ENCODE assay signal across 8 mouse cellular contexts in genomic region chr10:71347964-71348636, GRCm38 (mm10). TPM values are rescaled to one million over a fixed set of nuclear protein-coding genes. Genes with fewer than 3 reads are reported as not detected.
A peak's percentile ranks its signal among the peaks of the same experiment; 100 is the strongest.
DNase-seq lines count a peak whose midpoint lies in the region; ATAC-seq and TF ChIP-seq lines count a peak whose summit lies in the region.

No protein-coding gene starts in this region.

- under 1% methylated on average over 48 of the region's 48 CpGs for WGBS in hindbrain, embryonic 13.5 days
- under 1% methylated on average over 47 of the region's 48 CpGs for WGBS in liver, embryonic 11.5 days

- no peaks in the 10 kb centered on the region for H3K9me3 ChIP-seq in hindbrain, embryonic 13.5 days
- H3K9me3 ChIP-seq in liver, embryonic 11.5 days (ENCODE audit: control insufficient read depth, low read length): no peaks in the 10 kb centered on the region

- peak overlapping the region; percentile 92 for H3K9ac ChIP-seq in hindbrain, embryonic 13.5 days
- H3K9ac ChIP-seq in liver, embryonic 11.5 days (ENCODE audit: low read depth, low read length): peak overlapping the region; percentile 86

- H3K4me1 ChIP-seq in bone marrow macrophage, adult 2 months (ENCODE audit: control insufficient read depth, insufficient read depth, low read length): peaks cover 26% of the 10 kb centered on the region
- peaks cover 49% of the 10 kb centered on the region for H3K4me1 ChIP-seq in hindbrain, embryonic 13.5 days (replicated peaks)
- peaks cover 30% of the 10 kb centered on the region for H3K4me1 ChIP-seq in liver, embryonic 11.5 days (replicated peaks; ENCODE audit: control insufficient read depth, insufficient read depth, low read length)

- H3K36me3 ChIP-seq in hindbrain, embryonic 13.5 days: peaks cover 8% of the 10 kb centered on the region
- peaks cover 3% of the 10 kb centered on the region; the same call in 1 of the 2 replicates for H3K36me3 ChIP-seq in liver, embryonic 11.5 days (ENCODE audit: control insufficient read depth, insufficient read depth, low read length)

- no peak for TF ChIP-seq POLR2A in bone marrow macrophage, adult 2 months (IDR thresholded peaks at IDR 0.05; ENCODE audit: borderline replicate concordance, low read depth, low read length)

- no peaks in the 10 kb centered on the region for H3K27me3 ChIP-seq in hindbrain, embryonic 13.5 days
- no peaks in the 10 kb centered on the region for H3K27me3 ChIP-seq in liver, embryonic 11.5 days (replicated peaks; ENCODE audit: control insufficient read depth, insufficient read depth, low read length)

- peak overlapping the region; percentile 73 for H3K27ac ChIP-seq in bone marrow macrophage, adult 2 months (ENCODE audit: insufficient read depth, low read depth, low read length)
- peak overlapping the region; percentile 90 for H3K27ac ChIP-seq in hindbrain, embryonic 13.5 days
- peak overlapping the region; percentile 75 for H3K27ac ChIP-seq in liver, embryonic 11.5 days (ENCODE audit: low read depth, low read length)

- no peak for TF ChIP-seq CTCF in bone marrow macrophage, adult 2 months (IDR thresholded peaks at IDR 0.05; ENCODE audit: low read depth, low read length)

- peak; percentile 39 to 69 for DNase-seq in right cerebral cortex, postnatal 10 days (ENCODE audit: low spot score in 2 of 2)
- DNase-seq in right cerebral cortex, postnatal 36 days (ENCODE audit: low spot score in 2 of 2): no peak
- DNase-seq in frontal cortex, postnatal 14 days (ENCODE audit: low spot score in 2 of 2): peak; percentile 30 to 39
- peak; percentile 75 for DNase-seq in liver, embryonic 11.5 days (ENCODE audit: low spot score)
- DNase-seq in neural tube, embryonic 10.5 days (ENCODE audit: extremely low spot score, low spot score): peak; percentile 74
- no peak for DNase-seq in cerebellum, adult 8-10 months

- peak; percentile 73 for ATAC-seq in hindbrain, embryonic 13.5 days (ENCODE audit: low FRiP score)
- ATAC-seq in liver, embryonic 11.5 days (replicated peaks; ENCODE audit: low FRiP score): peak; percentile 27

- H3K4me3 ChIP-seq in bone marrow macrophage, adult 2 months (ENCODE audit: insufficient read depth, low read length): peak overlapping the region; percentile 84
- H3K4me3 ChIP-seq in hindbrain, embryonic 13.5 days: peak overlapping the region; percentile 89
- peak overlapping the region; percentile 83 for H3K4me3 ChIP-seq in liver, embryonic 11.5 days (ENCODE audit: low read depth, low read length)

- H3K4me2 ChIP-seq in hindbrain, embryonic 13.5 days: peak overlapping the region; percentile 96
- peak overlapping the region; percentile 90 for H3K4me2 ChIP-seq in liver, embryonic 11.5 days

RNA-seq across cellular contexts. Expression of gene Ipmk, which starts 0.5 kb away (rescaled TPM):
- 18.3 and 19.0 TPM in 2 replicates for polyA plus RNA-seq in bone marrow macrophage, adult 2 months (2012; ENCODE audit: insufficient read depth, insufficient read length, missing spikeins)
- polyA plus RNA-seq in hindbrain, embryonic 13.5 days (2015; fragmentation: Nextera tagmentation; extraction: Ambion mirVana): 16.7 and 16.9 TPM in 2 replicates
- polyA plus RNA-seq in liver, embryonic 11.5 days (2014; fragmentation: Nextera tagmentation; extraction: Ambion mirVana): 18.2 and 21.0 TPM in 2 replicates

RNA-seq across cellular contexts. Expression of gene Cisd1, which starts 3.3 kb away (rescaled TPM):
- polyA plus RNA-seq in bone marrow macrophage, adult 2 months (2012; ENCODE audit: insufficient read depth, insufficient read length, missing spikeins): 15.1 and 19.4 TPM in 2 replicates
- 253 and 266 TPM in 2 replicates for polyA plus RNA-seq in hindbrain, embryonic 13.5 days (2015; fragmentation: Nextera tagmentation; extraction: Ambion mirVana)
- 129 TPM in 2 replicates for polyA plus RNA-seq in liver, embryonic 11.5 days (2014; fragmentation: Nextera tagmentation; extraction: Ambion mirVana)

Comparison
In these comparisons a context has a peak if more than half of its experiments do, and no peak if none do; other contexts are left out.
1. DNase-seq: peak in right cerebral cortex, postnatal 10 days (2 of 2), frontal cortex, postnatal 14 days (2 of 2), liver, embryonic 11.5 days (single experiment) and neural tube, embryonic 10.5 days (single experiment); none in right cerebral cortex, postnatal 36 days (0 of 2) and cerebellum, adult 8-10 months (single experiment).
2. Peak in every context shown above with its lines, with median percentiles within 50 percentile points of each other: H3K27ac ChIP-seq and H3K4me3 ChIP-seq.